Mouse (Mus musculus): ENCODE data around the gene Ugdh. TPM values are rescaled to one million over a fixed set of nuclear protein-coding genes. Genes with fewer than 3 reads are reported as not detected.

The Ugdh gene
- polyA plus RNA-seq, 1 experiment from 2014 or later: 120 TPM

- peaks cover 32% of the 10 kb centered on the region for H3K36me3 ChIP-seq (ENCODE audit: control insufficient read depth, insufficient read depth, low read length)
- peak; percentile 92 for ATAC-seq (ENCODE audit: insufficient number of reproducible peaks, insufficient read depth, low FRiP score, low read depth)
Observed at GRCm38 (mm10) chr5:65424215-65424614, 11.5 kb downstream of the Ugdh start.

GRCm38 (mm10) chr5:65422803-65423202, 12.9 kb downstream of the Ugdh start:
- Histone ChIP-seq H3K4me1 (ENCODE audit: control insufficient read depth, insufficient read depth, low read length) (no peaks in the 10 kb centered on the region), H3K27me3 (ENCODE audit: control insufficient read depth, insufficient read depth, low read length) (no peaks in the 10 kb centered on the region), H3K9ac (replicated peaks; ENCODE audit: low read depth, low read length) (no peak overlapping the region), H3K4me3 (ENCODE audit: low read depth, low read length) (no peak overlapping the region), H3K27ac (ENCODE audit: low read length) (no peak overlapping the region), H3K36me3 (ENCODE audit: control insufficient read depth, insufficient read depth, low read length) (peaks cover 32% of the 10 kb centered on the region), H3K4me2 (replicated peaks; ENCODE audit: low read depth, low read length) (no peak overlapping the region), H3K9me3 (ENCODE audit: control insufficient read depth, low read depth, low read length) (no peaks in the 10 kb centered on the region)
- 95% methylated on average over 8 of the region's 8 CpGs for WGBS
- ATAC-seq (ENCODE audit: insufficient number of reproducible peaks, insufficient read depth, low FRiP score, low read depth): no peak

More at GRCm38 (mm10) chr5:65424215-65424614, 11.5 kb downstream of the Ugdh start:
- Histone ChIP-seq H3K4me2 (replicated peaks; ENCODE audit: low read depth, low read length) (no peak overlapping the region), H3K4me1 (ENCODE audit: control insufficient read depth, insufficient read depth, low read length) (no peaks in the 10 kb centered on the region), H3K27me3 (ENCODE audit: control insufficient read depth, insufficient read depth, low read length) (no peaks in the 10 kb centered on the region), H3K9ac (replicated peaks; ENCODE audit: low read depth, low read length) (no peak overlapping the region), H3K4me3 (ENCODE audit: low read depth, low read length) (no peak overlapping the region), H3K9me3 (ENCODE audit: control insufficient read depth, low read depth, low read length) (no peaks in the 10 kb centered on the region), H3K27ac (ENCODE audit: low read length) (no peak overlapping the region)
- WGBS: 77% methylated on average over 6 of the region's 6 CpGs

- Histone ChIP-seq H3K9me3 (ENCODE audit: control insufficient read depth, low read depth, low read length) (no peaks in the 10 kb centered on the region), H3K4me2 (replicated peaks; ENCODE audit: low read depth, low read length) (no peak overlapping the region), H3K36me3 (ENCODE audit: control insufficient read depth, insufficient read depth, low read length) (peaks cover 42% of the 10 kb centered on the region), H3K27ac (ENCODE audit: low read length) (no peak overlapping the region), H3K27me3 (ENCODE audit: control insufficient read depth, insufficient read depth, low read length) (no peaks in the 10 kb centered on the region), H3K4me3 (ENCODE audit: low read depth, low read length) (no peak overlapping the region), H3K9ac (replicated peaks; ENCODE audit: low read depth, low read length) (no peak overlapping the region), H3K4me1 (ENCODE audit: control insufficient read depth, insufficient read depth, low read length) (peaks cover 8% of the 10 kb centered on the region; the same call in 1 of the 2 replicates)
- WGBS: 66% methylated on average over 6 of the region's 6 CpGs
- no peak for ATAC-seq (ENCODE audit: insufficient number of reproducible peaks, insufficient read depth, low FRiP score, low read depth)
Observed at GRCm38 (mm10) chr5:65420822-65421221, 14.9 kb downstream of the Ugdh start.

GRCm38 (mm10) chr5:65419136-65419535, 16.6 kb downstream of the Ugdh start:
- Histone ChIP-seq H3K9ac (replicated peaks; ENCODE audit: low read depth, low read length) (no peak overlapping the region), H3K36me3 (ENCODE audit: control insufficient read depth, insufficient read depth, low read length) (peaks cover 44% of the 10 kb centered on the region), H3K9me3 (ENCODE audit: control insufficient read depth, low read depth, low read length) (no peaks in the 10 kb centered on the region), H3K4me1 (ENCODE audit: control insufficient read depth, insufficient read depth, low read length) (peaks cover 16% of the 10 kb centered on the region; the same call in 1 of the 2 replicates), H3K27ac (ENCODE audit: low read length) (no peak overlapping the region), H3K4me2 (replicated peaks; ENCODE audit: low read depth, low read length) (no peak overlapping the region), H3K4me3 (ENCODE audit: low read depth, low read length) (no peak overlapping the region), H3K27me3 (ENCODE audit: control insufficient read depth, insufficient read depth, low read length) (no peaks in the 10 kb centered on the region)
- no peak for ATAC-seq (ENCODE audit: insufficient number of reproducible peaks, insufficient read depth, low FRiP score, low read depth)
- 84% methylated on average over 10 of the region's 10 CpGs for WGBS

- peaks cover 40% of the 10 kb centered on the region for H3K36me3 ChIP-seq (ENCODE audit: control insufficient read depth, insufficient read depth, low read length)
- H3K9me3 ChIP-seq (ENCODE audit: control insufficient read depth, low read depth, low read length): no peaks in the 10 kb centered on the region
- no peak overlapping the region for H3K4me3 ChIP-seq (ENCODE audit: low read depth, low read length)
- peak; percentile 88 for ATAC-seq (ENCODE audit: insufficient number of reproducible peaks, insufficient read depth, low FRiP score, low read depth)
- peak overlapping the region; percentile 90 for H3K27ac ChIP-seq (ENCODE audit: low read length)
- H3K9ac ChIP-seq (replicated peaks; ENCODE audit: low read depth, low read length): peak overlapping the region; percentile 7; the same call in 1 of the 2 replicates
- peak overlapping the region; percentile 13; the same call in 1 of the 2 replicates for H3K4me2 ChIP-seq (replicated peaks; ENCODE audit: low read depth, low read length)
- H3K4me1 ChIP-seq (ENCODE audit: control insufficient read depth, insufficient read depth, low read length): peaks cover 16% of the 10 kb centered on the region; the same call in 1 of the 2 replicates
- WGBS: 20% methylated on average over 26 of the region's 26 CpGs
- H3K27me3 ChIP-seq (ENCODE audit: control insufficient read depth, insufficient read depth, low read length): no peaks in the 10 kb centered on the region
Observed at GRCm38 (mm10) chr5:65415653-65416458, 19.9 kb downstream of the Ugdh start.

GRCm38 (mm10) chr5:65407989-65408388, 27.8 kb downstream of the Ugdh start:
- Histone ChIP-seq H3K27me3 (ENCODE audit: control insufficient read depth, insufficient read depth, low read length) (no peaks in the 10 kb centered on the region), H3K4me2 (replicated peaks; ENCODE audit: low read depth, low read length) (no peak overlapping the region), H3K4me1 (ENCODE audit: control insufficient read depth, insufficient read depth, low read length) (no peaks in the 10 kb centered on the region), H3K9me3 (ENCODE audit: control insufficient read depth, low read depth, low read length) (no peaks in the 10 kb centered on the region), H3K4me3 (ENCODE audit: low read depth, low read length) (no peak overlapping the region), H3K36me3 (ENCODE audit: control insufficient read depth, insufficient read depth, low read length) (peaks cover 41% of the 10 kb centered on the region), H3K9ac (replicated peaks; ENCODE audit: low read depth, low read length) (no peak overlapping the region), H3K27ac (ENCODE audit: low read length) (no peak overlapping the region)
- 75% methylated on average over 12 of the region's 12 CpGs for WGBS
- ATAC-seq (ENCODE audit: insufficient number of reproducible peaks, insufficient read depth, low FRiP score, low read depth): no peak

- peaks cover 45% of the 10 kb centered on the region for H3K36me3 ChIP-seq (ENCODE audit: control insufficient read depth, insufficient read depth, low read length)
- no peak overlapping the region for H3K27ac ChIP-seq (ENCODE audit: low read length)
- no peaks in the 10 kb centered on the region for H3K27me3 ChIP-seq (ENCODE audit: control insufficient read depth, insufficient read depth, low read length)
- H3K4me1 ChIP-seq (ENCODE audit: control insufficient read depth, insufficient read depth, low read length): no peaks in the 10 kb centered on the region
- H3K9me3 ChIP-seq (ENCODE audit: control insufficient read depth, low read depth, low read length): no peaks in the 10 kb centered on the region
- no peak for ATAC-seq (ENCODE audit: insufficient number of reproducible peaks, insufficient read depth, low FRiP score, low read depth)
- no peak overlapping the region for H3K4me2 ChIP-seq (replicated peaks; ENCODE audit: low read depth, low read length)
- H3K9ac ChIP-seq (replicated peaks; ENCODE audit: low read depth, low read length): no peak overlapping the region
- no peak overlapping the region for H3K4me3 ChIP-seq (ENCODE audit: low read depth, low read length)
- 33% methylated on average over 2 of the region's 2 CpGs for WGBS
Observed at GRCm38 (mm10) chr5:65401251-65401994, 34.3 kb downstream of the Ugdh start.

GRCm38 (mm10) chr5:65394425-65394824, 41.3 kb downstream of the Ugdh start:
- H3K9ac ChIP-seq (replicated peaks; ENCODE audit: low read depth, low read length): no peak overlapping the region
- no peaks in the 10 kb centered on the region for H3K9me3 ChIP-seq (ENCODE audit: control insufficient read depth, low read depth, low read length)
- H3K36me3 ChIP-seq (ENCODE audit: control insufficient read depth, insufficient read depth, low read length): peaks cover 23% of the 10 kb centered on the region
- H3K27ac ChIP-seq (ENCODE audit: low read length): no peak overlapping the region
- no peak overlapping the region for H3K4me2 ChIP-seq (replicated peaks; ENCODE audit: low read depth, low read length)
- ATAC-seq (ENCODE audit: insufficient number of reproducible peaks, insufficient read depth, low FRiP score, low read depth): no peak
- no peak overlapping the region for H3K4me3 ChIP-seq (ENCODE audit: low read depth, low read length)
- WGBS: 91% methylated on average over 7 of the region's 7 CpGs
- peaks cover 8% of the 10 kb centered on the region; the same call in 1 of the 2 replicates for H3K4me1 ChIP-seq (ENCODE audit: control insufficient read depth, insufficient read depth, low read length)
- H3K27me3 ChIP-seq (ENCODE audit: control insufficient read depth, insufficient read depth, low read length): no peaks in the 10 kb centered on the region
